Mouse (Mus musculus) bone marrow macrophage, adult 2 months (primary cell): Measurements from ENCODE around the gene Olfr809.

Source experiments
- CTCF ChIP-seq: IDR thresholded peaks from 2 replicates; pipeline ENCODE4 v1.5.1; 2012; ENCODE audit warnings: low read depth, mild to moderate bottlenecking, low read length, moderate library complexity
- POLR2A ChIP-seq: IDR thresholded peaks from 2 replicates; pipeline ENCODE4 v1.6.1; 2012; ENCODE audit warnings: mild to moderate bottlenecking, low read depth, low read length, borderline replicate concordance

GRCm38 (mm10) chr10:129794817-129795216 is 20.4 kb downstream of the Olfr809 start, which contains the start of gene Olfr810:
- TF ChIP-seq CTCF (no peak), POLR2A (no peak)
